Mouse (Mus musculus): ENCODE measurements at regions not wholly inside any gene's neighbourhood (a gene's known extent, or its start where the extent isn't known, plus 50 kb on each side); places are given as distances from the start of the nearest gene placed in this dataset.

- TF ChIP-seq POLR2A (IDR thresholded peaks at IDR 0.05; ENCODE audit: borderline replicate concordance, extremely low read depth, insufficient read depth, insufficient read length): no peak
Observed at GRCm38 (mm10) chr2:128265014-128265990, 139.5 kb downstream of the Bcl2l11 start.

GRCm38 (mm10) chr2:128270377-128271129 is 144.7 kb downstream of the Bcl2l11 start:
- Histone ChIP-seq H3K4me2 (replicated peaks; ENCODE audit: low read depth, low read length, severe bottlenecking) (no peak overlapping the region), H3K27ac (replicated peaks; ENCODE audit: low read depth, low read length) (no peak overlapping the region), H3K27me3 (ENCODE audit: control insufficient read depth, insufficient read depth, low read length) (no peaks in the 10 kb centered on the region), H3K36me3 (ENCODE audit: control insufficient read depth, insufficient read depth, low read length) (no peaks in the 10 kb centered on the region), H3K9me3 (ENCODE audit: control insufficient read depth, low read length) (no peaks in the 10 kb centered on the region), H3K4me3 (replicated peaks; ENCODE audit: low read length) (no peak overlapping the region), H3K4me1 (ENCODE audit: control insufficient read depth, insufficient read depth, low read length) (0 out of 2 replicates have a peak, but pooled peaks cover 2% of the 10 kb centered on the region), H3K9ac (ENCODE audit: low read depth, low read length, severe bottlenecking) (no peak overlapping the region)
- ATAC-seq (ENCODE audit: low FRiP score, low read depth) (no peak), DNase-seq (ENCODE audit: low spot score) (no peak)
- WGBS: 59% methylated on average over 9 of the region's 9 CpGs
- TF ChIP-seq POLR2A (IDR thresholded peaks at IDR 0.05; ENCODE audit: borderline replicate concordance, extremely low read depth, insufficient read depth, insufficient read length): no peak

More at GRCm38 (mm10) chr2:128265014-128265990, 139.5 kb downstream of the Bcl2l11 start:
- WGBS: 42% methylated on average over 9 of the region's 9 CpGs
- H3K27ac ChIP-seq (replicated peaks; ENCODE audit: low read depth, low read length): no peak overlapping the region
- no peaks in the 10 kb centered on the region for H3K36me3 ChIP-seq (ENCODE audit: control insufficient read depth, insufficient read depth, low read length)
- H3K4me3 ChIP-seq (replicated peaks; ENCODE audit: low read length): no peak overlapping the region
- no peaks in the 10 kb centered on the region for H3K27me3 ChIP-seq (ENCODE audit: control insufficient read depth, insufficient read depth, low read length)
- H3K4me1 ChIP-seq (ENCODE audit: control insufficient read depth, insufficient read depth, low read length): no peaks in the 10 kb centered on the region
- ATAC-seq (ENCODE audit: low FRiP score, low read depth) (no peak), DNase-seq (ENCODE audit: low spot score) (no peak)
- H3K9me3 ChIP-seq (ENCODE audit: control insufficient read depth, low read length): no peaks in the 10 kb centered on the region
- H3K4me2 ChIP-seq (replicated peaks; ENCODE audit: low read depth, low read length, severe bottlenecking): no peak overlapping the region
- H3K9ac ChIP-seq (ENCODE audit: low read depth, low read length, severe bottlenecking): no peak overlapping the region

GRCm38 (mm10) chr2:128272789-128273188 is 147.0 kb downstream of the Bcl2l11 start:
- Histone ChIP-seq H3K4me3 (replicated peaks; ENCODE audit: low read length) (no peak overlapping the region), H3K9me3 (ENCODE audit: control insufficient read depth, low read length) (no peaks in the 10 kb centered on the region), H3K27me3 (ENCODE audit: control insufficient read depth, insufficient read depth, low read length) (no peaks in the 10 kb centered on the region), H3K27ac (replicated peaks; ENCODE audit: low read depth, low read length) (no peak overlapping the region), H3K36me3 (ENCODE audit: control insufficient read depth, insufficient read depth, low read length) (no peaks in the 10 kb centered on the region), H3K9ac (ENCODE audit: low read depth, low read length, severe bottlenecking) (no peak overlapping the region), H3K4me2 (replicated peaks; ENCODE audit: low read depth, low read length, severe bottlenecking) (no peak overlapping the region), H3K4me1 (ENCODE audit: control insufficient read depth, insufficient read depth, low read length) (peaks cover 2% of the 10 kb centered on the region; the same call in 1 of the 2 replicates)
- DNase-seq (ENCODE audit: low spot score): no peak
- no peak for TF ChIP-seq POLR2A (IDR thresholded peaks at IDR 0.05; ENCODE audit: borderline replicate concordance, extremely low read depth, insufficient read depth, insufficient read length)
- WGBS: 14% methylated on average over 7 of the region's 7 CpGs
- ATAC-seq (ENCODE audit: low FRiP score, low read depth): no peak

- 58% methylated on average over 4 of the region's 4 CpGs for WGBS
- ATAC-seq (ENCODE audit: low FRiP score, low read depth): no peak
- H3K27me3 ChIP-seq (ENCODE audit: control insufficient read depth, insufficient read depth, low read length): no peaks in the 10 kb centered on the region
- no peaks in the 10 kb centered on the region for H3K9me3 ChIP-seq (ENCODE audit: control insufficient read depth, low read length)
- no peak overlapping the region for H3K4me2 ChIP-seq (replicated peaks; ENCODE audit: low read depth, low read length, severe bottlenecking)
- no peak for DNase-seq (ENCODE audit: low spot score)
- H3K27ac ChIP-seq (replicated peaks; ENCODE audit: low read depth, low read length): no peak overlapping the region
- H3K4me3 ChIP-seq (replicated peaks; ENCODE audit: low read length): no peak overlapping the region
- no peak for TF ChIP-seq POLR2A (IDR thresholded peaks at IDR 0.05; ENCODE audit: borderline replicate concordance, extremely low read depth, insufficient read depth, insufficient read length)
- peaks cover 6% of the 10 kb centered on the region; the same call in 1 of the 2 replicates for H3K4me1 ChIP-seq (ENCODE audit: control insufficient read depth, insufficient read depth, low read length)
- no peak overlapping the region for H3K9ac ChIP-seq (ENCODE audit: low read depth, low read length, severe bottlenecking)
- no peaks in the 10 kb centered on the region for H3K36me3 ChIP-seq (ENCODE audit: control insufficient read depth, insufficient read depth, low read length)
Observed at GRCm38 (mm10) chr2:128273292-128273691, 147.5 kb downstream of the Bcl2l11 start.

GRCm38 (mm10) chr2:128276337-128276736 is 150.5 kb downstream of the Bcl2l11 start:
- Histone ChIP-seq H3K27me3 (ENCODE audit: control insufficient read depth, insufficient read depth, low read length) (no peaks in the 10 kb centered on the region), H3K9ac (ENCODE audit: low read depth, low read length, severe bottlenecking) (no peak overlapping the region), H3K27ac (replicated peaks; ENCODE audit: low read depth, low read length) (no peak overlapping the region), H3K9me3 (ENCODE audit: control insufficient read depth, low read length) (no peaks in the 10 kb centered on the region), H3K4me1 (ENCODE audit: control insufficient read depth, insufficient read depth, low read length) (peaks cover 6% of the 10 kb centered on the region; the same call in 1 of the 2 replicates), H3K4me3 (replicated peaks; ENCODE audit: low read length) (no peak overlapping the region), H3K36me3 (ENCODE audit: control insufficient read depth, insufficient read depth, low read length) (no peaks in the 10 kb centered on the region), H3K4me2 (replicated peaks; ENCODE audit: low read depth, low read length, severe bottlenecking) (no peak overlapping the region)
- ATAC-seq (ENCODE audit: low FRiP score, low read depth) (no peak), DNase-seq (ENCODE audit: low spot score) (no peak)
- no peak for TF ChIP-seq POLR2A (IDR thresholded peaks at IDR 0.05; ENCODE audit: borderline replicate concordance, extremely low read depth, insufficient read depth, insufficient read length)
- 85% methylated on average over 5 of the region's 5 CpGs for WGBS

All from limb, embryonic 14.5 days (tissue).